Mouse (Mus musculus) cerebellum, adult 2 months (tissue): Measurements from ENCODE around the gene Meis3. TPM values are rescaled to one million over a fixed set of nuclear protein-coding genes. Genes with fewer than 3 reads are reported as not detected.

ENCODE experiments used
- DNase-seq, 2 experiments: peaks; one replicate each; pipeline ENCODE4 v3.0.0; 2021
- H3K27ac ChIP-seq: fragments of 200-500 bp; 2 replicates; pipeline ENCODE4 v1.5.1; 2012; ENCODE audit warnings: low read length, control low read depth, inconsistent platforms; ENCODE audit not compliant: insufficient read depth
- H3K27me3 ChIP-seq: fragments of 200-500 bp; 2 replicates; pipeline ENCODE4 v1.6.1; 2012; ENCODE audit warnings: inconsistent platforms, mild to moderate bottlenecking, low read length, moderate library complexity; ENCODE audit not compliant: control insufficient read depth, insufficient read depth
- H3K4me1 ChIP-seq: fragments of 200-500 bp; 2 replicates; pipeline ENCODE4 v1.6.1; 2011; ENCODE audit warnings: low read length; ENCODE audit not compliant: control insufficient read depth, insufficient read depth
- H3K4me3 ChIP-seq: fragments of 200-500 bp; replicated peaks from 2 replicates; pipeline ENCODE3; 2011; ENCODE audit warnings: mild to moderate bottlenecking, low read depth, low read length, control low read depth; ENCODE audit not compliant: insufficient read depth
- CTCF ChIP-seq: fragments of 200-500 bp; IDR thresholded peaks from 2 replicates; pipeline ENCODE4 v1.5.1; 2011; ENCODE audit warnings: low read depth, mild to moderate bottlenecking, control low read depth, low read length, moderate library complexity, borderline replicate concordance; ENCODE audit not compliant: insufficient read depth
- POLR2A ChIP-seq: fragments of 200-500 bp; IDR thresholded peaks from 2 replicates; pipeline ENCODE4 v1.6.1; 2011; ENCODE audit warnings: low read length, control low read depth, borderline replicate concordance; ENCODE audit not compliant: insufficient read depth
- WGBS: fragments of 180-500 bp; shearing (Covaris S2); methylation state at CpG from one replicate; pipeline ENCODE4 v1.1.7; 2018; 5-methylcytosine and 5-hydroxymethylcytosine counted together
- polyA plus RNA-seq: library from polyadenylated mRNA; depleted of rRNA; stranded (reverse); fragments of >200 nt; gene quantifications from 2 replicates; pipeline ENCODE4 v1.2.3, GENCODE M21; 2012

Gene Meis3
- polyA plus RNA-seq, 1 experiment, result 94.2 TPM

DNA sequence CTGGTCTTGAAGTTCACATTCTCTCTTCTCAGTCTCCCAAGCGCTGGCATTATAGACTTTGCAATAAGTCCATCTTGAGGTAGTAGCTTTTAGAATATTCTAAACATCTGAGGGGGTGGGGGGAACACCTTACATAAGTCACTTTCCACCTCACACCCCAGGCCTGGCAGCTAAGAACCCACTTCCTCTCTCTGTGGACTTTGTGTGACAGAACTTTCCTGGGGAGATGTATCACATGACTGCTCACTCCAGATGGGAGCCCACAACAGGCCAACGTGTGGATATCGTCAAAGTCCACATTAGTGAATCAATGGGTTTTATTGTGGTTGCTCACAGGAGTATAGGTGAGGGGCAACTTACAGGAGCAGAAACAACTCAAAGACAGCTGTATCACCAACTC lies 18.8 kb downstream of the Meis3 start:
- TF ChIP-seq CTCF (no peak), POLR2A (no peak)
- no peak for DNase-seq
- H3K27ac ChIP-seq, result no peak overlapping the region
- no peaks in the 10 kb centered on the region for H3K4me1 ChIP-seq
- no peak overlapping the region for H3K4me3 ChIP-seq
- WGBS, result 42% methylated on average over 3 of the region's 3 CpGs
- H3K27me3 ChIP-seq, result no peaks in the 10 kb centered on the region

DNA sequence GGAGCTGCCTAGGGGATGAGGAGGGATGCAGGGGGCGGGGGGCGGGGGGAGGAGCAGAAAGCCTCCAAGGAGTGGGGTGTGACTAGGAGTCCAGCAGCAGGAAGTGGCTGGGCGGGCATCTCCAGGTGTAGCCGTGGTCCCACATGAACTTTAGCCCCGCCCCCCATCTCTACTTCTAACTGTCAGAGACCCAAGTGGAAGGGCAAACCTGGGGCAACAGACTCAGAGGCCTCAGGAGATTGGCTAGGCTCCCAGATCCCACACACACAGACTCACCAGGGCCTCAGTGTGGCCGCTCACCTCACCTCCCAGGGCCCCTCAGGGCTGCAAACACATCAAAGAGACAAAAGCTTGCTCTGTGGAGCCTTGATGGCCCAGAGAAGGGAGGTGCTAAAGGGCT lies 21.7 kb downstream of the Meis3 start:
- H3K27ac ChIP-seq, result no peak overlapping the region
- H3K27me3 ChIP-seq, result no peaks in the 10 kb centered on the region
- H3K4me3 ChIP-seq, result no peak overlapping the region
- TF ChIP-seq POLR2A (no peak), CTCF (no peak)
- no peak for DNase-seq
- WGBS, result 71% methylated on average over 6 of the region's 6 CpGs
- H3K4me1 ChIP-seq, result no peaks in the 10 kb centered on the region

- no peaks in the 10 kb centered on the region for H3K4me1 ChIP-seq
- no peak for DNase-seq
- no peak overlapping the region for H3K4me3 ChIP-seq
- 88% methylated on average over 5 of the region's 5 CpGs for WGBS
- no peak for TF ChIP-seq CTCF
- TF ChIP-seq POLR2A, result no peak
- H3K27me3 ChIP-seq, result no peaks in the 10 kb centered on the region
- no peak overlapping the region for H3K27ac ChIP-seq
Measured at GRCm38 (mm10) chr7:16197166-16197565, 22.3 kb downstream of the Meis3 start.

GRCm38 (mm10) chr7:16198540-16198939 lies 23.6 kb downstream of the Meis3 start:
- no peak for DNase-seq
- 88% methylated on average over 11 of the region's 11 CpGs for WGBS
- H3K27ac ChIP-seq, result no peak overlapping the region
- H3K4me1 ChIP-seq, result no peaks in the 10 kb centered on the region
- no peaks in the 10 kb centered on the region for H3K27me3 ChIP-seq
- no peak for TF ChIP-seq CTCF
- TF ChIP-seq POLR2A, result no peak
- no peak overlapping the region for H3K4me3 ChIP-seq

DNA sequence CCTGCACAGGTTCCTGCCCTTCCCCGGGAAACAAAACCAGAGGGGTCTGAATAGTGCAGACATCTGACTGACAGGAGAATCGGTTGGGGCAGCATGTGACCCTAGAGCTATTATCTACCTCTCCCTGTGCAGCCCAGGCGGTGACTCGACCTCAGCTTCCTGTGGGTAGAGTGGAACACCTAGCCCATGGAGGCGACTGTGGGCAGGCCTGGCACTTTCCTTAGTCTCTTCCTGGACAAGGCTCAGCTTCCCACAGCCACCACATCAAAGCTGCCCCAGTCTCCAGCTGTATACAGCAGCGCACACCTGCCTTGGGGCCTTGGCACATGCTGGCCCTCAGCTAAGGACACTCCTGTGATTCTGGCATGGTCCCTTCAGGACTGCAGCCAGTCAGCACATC lies 26.2 kb downstream of the Meis3 start:
- Histone ChIP-seq H3K4me1 (no peaks in the 10 kb centered on the region), H3K4me3 (no peak overlapping the region), H3K27ac (no peak overlapping the region), H3K27me3 (no peaks in the 10 kb centered on the region)
- DNase-seq, result no peak
- 82% methylated on average over 6 of the region's 6 CpGs for WGBS
- TF ChIP-seq CTCF, result no peak
- no peak for TF ChIP-seq POLR2A

- H3K4me3 ChIP-seq, result no peak overlapping the region
- no peak overlapping the region for H3K27ac ChIP-seq
- WGBS, result 55% methylated on average over 15 of the region's 15 CpGs
- H3K27me3 ChIP-seq, result no peaks in the 10 kb centered on the region
- peaks cover 6% of the 10 kb centered on the region; the same call in 1 of the 2 replicates for H3K4me1 ChIP-seq
- no peak for DNase-seq
- no peak for TF ChIP-seq POLR2A
- no peak for TF ChIP-seq CTCF
Measured at GRCm38 (mm10) chr7:16202756-16203504, 28.0 kb downstream of the Meis3 start.

DNA sequence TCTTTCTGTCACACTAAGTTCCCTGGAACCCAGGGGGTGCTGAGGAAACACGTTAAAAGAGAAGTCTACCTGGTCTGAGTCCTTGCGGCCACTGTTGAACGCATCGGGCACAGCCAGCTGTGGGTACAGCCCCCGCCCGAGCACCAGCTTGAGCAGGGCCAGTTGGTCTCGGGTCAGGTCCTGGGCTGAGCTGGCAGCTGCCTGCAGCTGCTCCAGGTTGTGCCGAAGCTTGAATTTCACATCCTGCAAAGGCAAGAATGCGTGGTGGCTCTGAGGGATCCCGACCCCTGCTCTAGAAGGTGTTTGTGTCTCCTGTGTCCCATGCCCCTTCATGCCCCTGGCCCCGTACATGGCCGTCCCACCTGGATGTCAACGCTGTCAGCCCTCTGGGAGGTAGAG lies 28.6 kb downstream of the Meis3 start:
- no peak overlapping the region for H3K27ac ChIP-seq
- 91% methylated on average over 13 of the region's 13 CpGs for WGBS
- H3K4me3 ChIP-seq, result no peak overlapping the region

DNA sequence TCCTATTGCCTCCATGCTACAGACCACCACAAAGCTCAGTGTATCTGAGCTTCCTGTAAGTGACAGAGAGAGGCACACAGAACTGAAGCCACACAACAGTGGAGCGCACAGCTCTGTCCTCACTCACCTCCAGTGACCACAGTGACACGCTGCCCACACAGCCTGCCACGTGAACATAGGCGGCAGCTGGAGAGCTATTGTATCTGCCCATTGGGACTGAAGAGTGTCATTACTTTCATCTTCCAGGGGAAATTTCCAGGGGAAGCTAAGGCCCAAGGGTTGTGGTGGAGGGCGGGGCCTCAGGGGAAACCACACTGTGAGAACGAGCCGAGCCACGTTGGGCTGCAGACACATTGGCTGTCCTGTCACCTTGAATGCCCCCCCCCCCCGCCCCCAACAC lies 29.9 kb downstream of the Meis3 start:
- Histone ChIP-seq H3K27me3 (no peaks in the 10 kb centered on the region), H3K4me3 (no peak overlapping the region), H3K27ac (no peak overlapping the region), H3K4me1 (peaks cover 6% of the 10 kb centered on the region; the same call in 1 of the 2 replicates)
- whole genome bisulfite sequencing, result 77% methylated on average over 9 of the region's 9 CpGs
- TF ChIP-seq POLR2A (no peak), CTCF (no peak)
- DNase-seq, result no peak

More for the DNA sequence above, 28.6 kb downstream of the Meis3 start:
- no peaks in the 10 kb centered on the region for H3K27me3 ChIP-seq
- no peak for DNase-seq
- no peak for TF ChIP-seq CTCF
- no peak for TF ChIP-seq POLR2A
- H3K4me1 ChIP-seq, result peaks cover 6% of the 10 kb centered on the region; the same call in 1 of the 2 replicates
